Mouse (Mus musculus): ENCODE data around the gene Hbb-bh1.

The Hbb-bh1 gene

GRCm38 (mm10) chr7:103812174-103812573 is 30.8 kb downstream of the Hbb-bh1 start:
- in situ Hi-C loops (cut with MboI, MseI), result no loop called here

GRCm38 (mm10) chr7:103811223-103811845 is 31.6 kb downstream of the Hbb-bh1 start:
- in situ Hi-C loops (cut with MboI, MseI), result no loop called here

DNA sequence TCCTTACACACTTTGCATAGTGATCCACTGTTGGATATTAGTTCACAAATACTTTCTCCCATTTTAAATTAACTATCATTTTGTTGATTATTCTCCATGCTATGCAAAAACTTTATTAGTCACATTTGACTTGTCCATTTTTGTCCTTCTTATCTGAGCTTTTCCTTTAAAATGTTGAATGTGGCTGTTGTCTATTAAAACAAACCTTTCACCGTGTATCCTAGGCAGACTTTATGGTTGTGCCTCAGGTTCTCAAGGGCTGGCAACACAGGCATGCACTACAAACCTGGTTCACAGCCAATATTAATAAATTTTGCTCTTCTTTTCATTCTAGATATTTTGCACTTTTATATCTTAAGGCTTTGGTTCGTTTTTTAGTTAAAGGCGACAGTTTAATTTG is 32.2 kb downstream of the Hbb-bh1 start:
- in situ Hi-C loops (cut with MboI, MseI), result no loop called here

DNA sequence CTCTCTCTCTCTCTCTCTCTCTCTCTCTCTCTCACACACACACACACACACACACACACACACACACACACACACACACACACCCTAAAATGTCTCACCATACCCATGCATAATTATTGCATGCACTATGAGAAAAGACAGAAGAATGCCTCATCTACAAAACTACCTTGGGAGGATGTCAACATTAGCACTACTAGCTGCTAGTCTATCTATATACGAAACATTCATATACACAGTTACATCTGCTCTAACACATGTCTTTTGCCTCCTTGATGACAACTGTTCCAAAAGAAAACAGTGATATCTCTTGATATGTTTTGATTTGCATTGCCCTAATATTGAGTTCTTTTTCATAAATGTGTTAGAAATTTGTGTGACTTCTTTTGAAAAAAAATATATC is 32.7 kb downstream of the Hbb-bh1 start:
- in situ Hi-C loops (cut with MboI, MseI), result no loop called here

- in situ Hi-C loops (cut with MboI, MseI), result loop anchor here in 1 of 2 experiments (5.0 kb wide), 1 partner anchor 102 kb away; no protein-coding TSS in a partner anchor
These were observed 33.2 kb downstream of the Hbb-bh1 start for GRCm38 (mm10) chr7:103809801-103810155.

DNA sequence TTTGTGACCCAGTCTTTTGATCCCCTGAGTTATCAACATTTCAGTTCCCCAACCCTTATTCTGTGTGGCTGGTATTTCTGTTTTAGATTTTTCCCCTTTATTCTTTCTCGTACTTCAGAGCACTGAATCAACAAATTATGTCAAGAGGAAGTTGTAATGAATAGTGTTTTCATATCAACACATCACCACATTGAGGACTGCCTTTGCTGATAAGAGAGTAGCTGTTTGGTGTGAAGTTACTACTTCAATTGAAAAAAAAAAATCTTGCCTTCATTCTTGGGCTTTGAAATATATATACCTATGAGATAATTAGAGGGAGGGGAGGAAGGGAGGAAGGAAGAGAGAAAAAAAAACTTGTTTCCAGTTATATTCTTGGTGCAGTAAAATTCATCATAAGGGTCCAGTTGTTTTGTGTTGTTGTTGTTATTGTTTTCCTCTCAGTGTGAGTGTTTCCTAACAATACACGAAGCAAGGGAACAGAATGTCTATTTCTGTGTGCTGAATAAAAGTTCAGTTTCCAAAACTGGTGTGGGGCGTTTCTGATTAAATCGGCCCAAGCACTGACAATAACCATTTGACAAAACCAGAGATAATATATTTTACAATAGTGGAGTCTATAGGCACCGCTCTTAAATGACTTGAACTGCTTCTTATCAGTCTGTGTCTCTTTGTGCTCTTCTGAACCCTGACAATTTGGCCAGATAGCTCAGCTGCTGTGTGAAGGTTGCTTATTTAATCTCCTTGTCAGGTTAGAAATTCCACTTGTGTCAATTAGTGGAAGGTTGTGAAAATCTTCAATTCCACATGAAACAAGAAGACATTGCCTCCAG is 33.8 kb downstream of the Hbb-bh1 start:
- in situ Hi-C loops (cut with MboI, MseI), result loop anchor here in 1 of 2 experiments (5.0 kb wide), 1 partner anchor 102 kb away; no protein-coding TSS in a partner anchor

DNA sequence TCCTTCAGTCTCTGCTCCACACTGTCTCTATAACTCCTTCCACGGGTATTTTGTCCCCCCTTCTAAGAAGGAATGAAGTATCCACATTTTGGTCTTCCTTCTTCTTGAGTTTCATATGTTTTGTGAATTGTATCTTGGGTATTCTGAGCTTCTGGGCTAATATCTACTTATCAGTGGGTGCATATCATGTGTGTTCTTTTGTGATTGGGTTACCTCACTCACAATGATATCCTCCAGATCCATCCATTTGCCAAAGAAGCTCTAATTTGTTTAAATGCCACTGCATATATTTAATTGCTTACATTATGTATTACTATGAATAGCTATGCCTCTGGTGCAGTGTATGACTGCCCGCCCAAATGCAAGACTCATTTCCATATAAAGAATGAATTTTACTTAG is 34.8 kb downstream of the Hbb-bh1 start:
- in situ Hi-C loops (cut with MboI, MseI), result loop anchor here in 1 of 2 experiments (5.0 kb wide), 1 partner anchor 101 kb away; no protein-coding TSS in a partner anchor

DNA sequence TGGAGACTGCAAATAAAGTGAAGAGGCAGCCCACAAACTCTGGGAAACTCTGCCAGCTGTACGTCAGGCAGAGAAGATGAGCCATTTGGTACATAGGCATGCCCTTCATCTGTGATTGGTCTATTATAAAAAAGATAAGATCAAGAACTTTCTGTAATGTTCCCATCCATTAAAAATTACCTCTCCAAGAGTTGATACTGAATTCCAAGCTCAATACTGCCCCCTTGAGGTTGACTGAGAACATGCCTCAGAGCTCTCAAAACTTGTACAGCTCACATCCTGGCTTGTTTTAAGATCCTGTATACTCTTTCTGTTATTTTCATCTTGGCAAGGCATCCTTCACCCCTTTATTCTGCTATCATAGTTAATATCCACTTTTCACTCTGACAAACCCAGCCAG is 36.1 kb downstream of the Hbb-bh1 start:
- in situ Hi-C loops (cut with MboI, MseI), result loop anchor here in 1 of 2 experiments (5.0 kb wide), 1 partner anchor 100 kb away; no protein-coding TSS in a partner anchor

GRCm38 (mm10) chr7:103792669-103793388 is 50.1 kb downstream of the Hbb-bh1 start:
- in situ Hi-C loops (cut with MboI, MseI), result no loop called here

GRCm38 (mm10) chr7:103791721-103792120 is 51.2 kb downstream of the Hbb-bh1 start, which contains the start of gene Olfr67:
TSS of gene Olfr67 (minus strand) at chr7:103791821.
- in situ Hi-C loops (cut with MboI, MseI), result no loop called here
